Mouse (Mus musculus): ENCODE measurements at regions not wholly inside any gene's neighbourhood (a gene's known extent, or its start where the extent isn't known, plus 50 kb on each side); places are given as distances from the start of the nearest gene placed in this dataset.

- H3K27me3 ChIP-seq = no peaks in the 10 kb centered on the region
- no peak overlapping the region for H3K9ac ChIP-seq (replicated peaks)
- 49% methylated on average over 17 of the region's 17 CpGs for WGBS
- no peaks in the 10 kb centered on the region for H3K36me3 ChIP-seq
- no peak overlapping the region for H3K4me3 ChIP-seq (replicated peaks)
- peak; percentile 68 for ATAC-seq
- 0 out of 2 replicates have a peak, but pooled peaks cover 3% of the 10 kb centered on the region for H3K4me1 ChIP-seq (replicated peaks)
- H3K9me3 ChIP-seq = no peaks in the 10 kb centered on the region
- H3K27ac ChIP-seq = peak overlapping the region; percentile 12; the same call in 1 of the 2 replicates
- no peak overlapping the region for H3K4me2 ChIP-seq (replicated peaks)
Observed at GRCm38 (mm10) chr7:70046691-70047414, 319.7 kb downstream of the Nr2f2 start.

DNA sequence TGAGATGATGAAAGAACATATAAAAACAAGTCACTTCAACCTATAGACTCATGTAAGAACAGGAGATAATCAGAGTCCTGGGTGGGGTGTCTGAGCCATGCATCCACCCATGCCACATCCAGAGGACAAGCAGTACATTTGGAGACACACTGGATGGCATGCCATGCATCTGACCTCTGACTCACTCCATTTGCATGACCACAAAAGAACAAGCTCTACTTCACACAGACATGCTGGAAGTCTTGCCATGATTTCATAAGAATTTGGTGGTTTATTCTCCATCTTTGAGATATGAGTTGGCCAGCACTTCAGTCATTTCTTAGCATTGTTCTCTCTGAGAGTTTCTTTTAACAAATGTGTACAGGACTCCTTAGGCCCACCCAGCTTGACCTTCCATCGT lies 329.5 kb downstream of the Nr2f2 start:
- Histone ChIP-seq H3K9me3 (no peaks in the 10 kb centered on the region), H3K9ac (replicated peaks) (no peak overlapping the region), H3K4me3 (replicated peaks) (no peak overlapping the region), H3K4me1 (replicated peaks) (no peaks in the 10 kb centered on the region), H3K27me3 (0 out of 2 replicates have a peak, but pooled peaks cover 3% of the 10 kb centered on the region), H3K27ac (no peak overlapping the region), H3K4me2 (replicated peaks) (no peak overlapping the region), H3K36me3 (no peaks in the 10 kb centered on the region)
- no peak for ATAC-seq
- WGBS = 87% methylated on average over 1 of the region's 1 CpGs

DNA sequence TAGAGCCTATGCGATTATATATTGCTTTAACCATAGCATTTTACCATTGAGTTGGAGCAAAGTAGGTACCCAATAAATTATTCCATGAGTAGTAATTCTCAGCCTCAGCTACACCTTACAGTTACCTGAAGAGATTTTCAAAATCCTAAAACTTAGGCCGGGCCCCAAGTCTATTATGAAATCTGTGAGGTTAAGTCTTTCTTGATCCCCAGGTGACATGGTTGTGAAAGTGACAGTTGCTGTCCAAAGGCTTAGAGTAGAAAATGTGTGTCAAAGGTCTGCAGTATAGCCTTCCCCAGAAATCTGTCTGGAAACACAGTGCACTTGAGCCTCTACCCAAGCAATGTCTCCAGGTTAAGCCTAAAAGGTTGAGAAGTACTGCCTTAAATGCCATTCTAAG lies 333.7 kb downstream of the Nr2f2 start:
- 0 out of 2 replicates have a peak, but pooled peaks cover 3% of the 10 kb centered on the region for H3K27me3 ChIP-seq
- no peaks in the 10 kb centered on the region; the same call in 1 of the 2 replicates for H3K9me3 ChIP-seq
- H3K4me2 ChIP-seq (replicated peaks) = no peak overlapping the region
- no peak overlapping the region for H3K4me3 ChIP-seq (replicated peaks)
- H3K27ac ChIP-seq = no peak overlapping the region
- H3K36me3 ChIP-seq = no peaks in the 10 kb centered on the region
- no peak overlapping the region for H3K9ac ChIP-seq (replicated peaks)
- H3K4me1 ChIP-seq (replicated peaks) = no peaks in the 10 kb centered on the region
- WGBS = 95% methylated on average over 2 of the region's 2 CpGs
- ATAC-seq = no peak

DNA sequence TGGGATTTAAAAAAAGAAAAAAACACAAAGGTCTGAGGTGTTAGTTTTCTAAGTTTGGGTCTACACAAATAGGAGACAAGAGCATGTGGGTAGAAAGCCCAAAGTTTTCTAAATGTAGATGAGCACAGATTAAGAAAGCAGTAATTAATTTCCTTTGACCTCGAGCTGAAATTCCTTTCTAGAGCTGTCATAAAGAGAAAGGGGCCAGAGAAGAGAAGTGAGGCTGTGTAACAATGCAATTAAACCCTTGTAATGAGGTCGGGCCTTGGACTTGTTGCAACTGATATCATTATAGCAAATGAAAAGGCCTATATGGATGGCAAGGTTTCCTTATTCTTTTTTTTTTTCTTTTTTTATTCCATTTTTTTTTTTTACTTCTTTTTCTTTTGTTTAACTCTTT lies 337.2 kb downstream of the Nr2f2 start:
- H3K27me3 ChIP-seq = no peaks in the 10 kb centered on the region
- H3K9me3 ChIP-seq = no peaks in the 10 kb centered on the region; the same call in 1 of the 2 replicates
- 62% methylated on average over 2 of the region's 2 CpGs for WGBS
- H3K4me2 ChIP-seq (replicated peaks) = no peak overlapping the region
- no peaks in the 10 kb centered on the region for H3K36me3 ChIP-seq
- no peak for ATAC-seq
- no peaks in the 10 kb centered on the region for H3K4me1 ChIP-seq (replicated peaks)
- no peak overlapping the region for H3K9ac ChIP-seq (replicated peaks)
- H3K27ac ChIP-seq = no peak overlapping the region
- H3K4me3 ChIP-seq (replicated peaks) = no peak overlapping the region

GRCm38 (mm10) chr7:70025527-70025926 lies 341.0 kb downstream of the Nr2f2 start:
- Histone ChIP-seq H3K27ac (no peak overlapping the region), H3K9ac (replicated peaks) (no peak overlapping the region), H3K9me3 (no peaks in the 10 kb centered on the region; the same call in 1 of the 2 replicates), H3K4me1 (replicated peaks) (no peaks in the 10 kb centered on the region), H3K36me3 (no peaks in the 10 kb centered on the region), H3K27me3 (no peaks in the 10 kb centered on the region), H3K4me3 (replicated peaks) (no peak overlapping the region), H3K4me2 (replicated peaks) (no peak overlapping the region)
- ATAC-seq = no peak

DNA sequence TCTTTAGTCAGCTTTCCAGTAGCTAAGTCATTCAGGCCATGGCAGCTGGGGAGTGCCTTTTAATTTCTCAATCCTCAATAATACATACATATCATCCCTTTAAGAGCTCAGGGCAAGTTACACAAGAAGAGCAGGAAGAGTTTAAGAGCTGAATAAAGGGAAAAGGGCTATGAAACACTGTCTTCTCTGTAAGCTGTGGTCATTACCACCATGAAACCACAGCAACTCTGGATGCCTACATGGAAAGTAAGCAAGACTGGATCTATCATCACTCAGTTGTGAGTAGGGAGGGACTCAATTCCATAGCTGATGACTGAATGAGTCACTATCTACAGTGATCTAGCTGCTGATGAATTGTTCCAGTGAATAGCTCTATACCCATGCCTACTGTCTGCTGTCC lies 349.9 kb downstream of the Nr2f2 start:
- H3K4me3 ChIP-seq (replicated peaks) = no peak overlapping the region
- H3K27me3 ChIP-seq = no peaks in the 10 kb centered on the region
- H3K36me3 ChIP-seq = no peaks in the 10 kb centered on the region
- H3K27ac ChIP-seq = no peak overlapping the region
- no peaks in the 10 kb centered on the region for H3K4me1 ChIP-seq (replicated peaks)
- H3K9me3 ChIP-seq = no peaks in the 10 kb centered on the region
- ATAC-seq = no peak
- H3K9ac ChIP-seq (replicated peaks) = no peak overlapping the region
- no peak overlapping the region for H3K4me2 ChIP-seq (replicated peaks)

DNA sequence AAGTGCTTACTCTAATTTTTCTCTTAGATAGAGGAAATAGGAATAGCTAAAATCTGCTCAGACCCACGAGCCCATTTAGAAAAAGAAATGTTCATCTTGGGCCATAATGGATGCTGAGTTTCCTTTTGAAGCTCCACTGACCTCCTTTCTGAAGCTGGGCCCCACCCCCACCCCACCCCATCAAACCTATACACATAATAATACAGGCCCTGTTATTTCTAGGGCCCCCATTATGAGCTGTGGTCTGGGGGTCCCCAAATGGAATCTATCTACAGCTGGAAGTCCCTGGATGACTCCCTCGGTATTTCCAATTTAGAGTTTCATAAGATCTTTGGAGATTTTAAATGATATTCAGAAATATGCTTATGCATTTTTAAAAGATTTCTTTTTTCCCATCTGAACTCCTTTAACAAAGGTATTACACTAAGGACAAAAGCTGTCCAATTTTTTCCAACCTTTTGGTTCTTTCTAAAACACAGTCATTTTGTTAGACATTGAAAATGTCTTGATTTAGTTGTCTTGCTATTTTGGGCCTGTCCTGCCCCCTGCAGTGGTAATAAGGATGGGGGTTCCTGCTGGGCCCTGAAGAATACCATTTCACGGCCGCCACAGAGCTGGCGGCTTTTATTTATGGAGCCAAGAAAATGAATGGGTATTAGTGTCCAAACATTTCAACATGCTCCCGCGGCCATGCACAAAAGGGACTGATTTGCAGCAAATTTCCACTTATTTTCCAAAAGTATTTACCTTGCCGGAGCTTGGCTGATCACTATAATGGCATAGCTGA lies 363.1 kb downstream of the Nr2f2 start:
- peaks cover 8% of the 10 kb centered on the region; the same call in 1 of the 2 replicates for H3K4me1 ChIP-seq (replicated peaks)
- WGBS = 21% methylated on average over 8 of the region's 8 CpGs

DNA sequence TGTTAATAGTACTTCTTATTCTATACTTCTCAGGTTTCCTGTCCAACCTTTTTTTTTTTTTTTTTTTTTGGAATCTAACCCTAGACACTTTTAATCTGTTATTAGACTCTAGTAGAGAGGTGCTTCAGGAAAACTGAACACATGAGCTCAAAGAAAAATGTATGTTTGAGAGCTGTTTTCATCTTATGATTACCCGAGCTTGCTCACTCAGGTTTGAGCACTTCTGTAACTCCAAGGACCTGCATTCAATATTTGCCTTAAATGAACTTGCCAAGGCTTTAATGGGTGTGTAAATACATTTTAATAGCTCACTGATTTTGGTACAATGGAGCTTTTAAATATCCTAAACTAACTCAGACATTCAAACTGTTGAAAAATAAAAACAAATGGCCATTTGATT lies 367.8 kb downstream of the Nr2f2 start:
- H3K27me3 ChIP-seq = peaks cover 79% of the 10 kb centered on the region
- WGBS = 83% methylated on average over 1 of the region's 1 CpGs
- ATAC-seq = no peak

More for the DNA sequence above, 363.1 kb downstream of the Nr2f2 start:
- H3K27ac ChIP-seq = no peak overlapping the region
- H3K4me2 ChIP-seq (replicated peaks) = no peak overlapping the region
- H3K4me3 ChIP-seq (replicated peaks) = no peak overlapping the region
- no peak overlapping the region for H3K9ac ChIP-seq (replicated peaks)
- H3K36me3 ChIP-seq = no peaks in the 10 kb centered on the region
- peaks cover 54% of the 10 kb centered on the region for H3K27me3 ChIP-seq
- no peak for ATAC-seq
- peaks cover 3% of the 10 kb centered on the region; the same call in 1 of the 2 replicates for H3K9me3 ChIP-seq

GRCm38 (mm10) chr7:69994540-69995303 lies 371.8 kb downstream of the Nr2f2 start:
- Histone ChIP-seq H3K4me2 (replicated peaks) (no peak overlapping the region), H3K4me3 (replicated peaks) (no peak overlapping the region), H3K27ac (no peak overlapping the region), H3K9me3 (no peaks in the 10 kb centered on the region), H3K4me1 (replicated peaks) (peaks cover 21% of the 10 kb centered on the region), H3K36me3 (no peaks in the 10 kb centered on the region), H3K27me3 (peaks cover 82% of the 10 kb centered on the region), H3K9ac (replicated peaks) (no peak overlapping the region)
- WGBS = 66% methylated on average over 6 of the region's 6 CpGs
- no peak for ATAC-seq

More for the DNA sequence above, 367.8 kb downstream of the Nr2f2 start:
- no peak overlapping the region for H3K27ac ChIP-seq
- H3K4me2 ChIP-seq (replicated peaks) = no peak overlapping the region
- no peak overlapping the region for H3K4me3 ChIP-seq (replicated peaks)
- H3K9ac ChIP-seq (replicated peaks) = no peak overlapping the region
- no peaks in the 10 kb centered on the region for H3K36me3 ChIP-seq
- no peaks in the 10 kb centered on the region for H3K9me3 ChIP-seq
- peaks cover 8% of the 10 kb centered on the region; the same call in 1 of the 2 replicates for H3K4me1 ChIP-seq (replicated peaks)

DNA sequence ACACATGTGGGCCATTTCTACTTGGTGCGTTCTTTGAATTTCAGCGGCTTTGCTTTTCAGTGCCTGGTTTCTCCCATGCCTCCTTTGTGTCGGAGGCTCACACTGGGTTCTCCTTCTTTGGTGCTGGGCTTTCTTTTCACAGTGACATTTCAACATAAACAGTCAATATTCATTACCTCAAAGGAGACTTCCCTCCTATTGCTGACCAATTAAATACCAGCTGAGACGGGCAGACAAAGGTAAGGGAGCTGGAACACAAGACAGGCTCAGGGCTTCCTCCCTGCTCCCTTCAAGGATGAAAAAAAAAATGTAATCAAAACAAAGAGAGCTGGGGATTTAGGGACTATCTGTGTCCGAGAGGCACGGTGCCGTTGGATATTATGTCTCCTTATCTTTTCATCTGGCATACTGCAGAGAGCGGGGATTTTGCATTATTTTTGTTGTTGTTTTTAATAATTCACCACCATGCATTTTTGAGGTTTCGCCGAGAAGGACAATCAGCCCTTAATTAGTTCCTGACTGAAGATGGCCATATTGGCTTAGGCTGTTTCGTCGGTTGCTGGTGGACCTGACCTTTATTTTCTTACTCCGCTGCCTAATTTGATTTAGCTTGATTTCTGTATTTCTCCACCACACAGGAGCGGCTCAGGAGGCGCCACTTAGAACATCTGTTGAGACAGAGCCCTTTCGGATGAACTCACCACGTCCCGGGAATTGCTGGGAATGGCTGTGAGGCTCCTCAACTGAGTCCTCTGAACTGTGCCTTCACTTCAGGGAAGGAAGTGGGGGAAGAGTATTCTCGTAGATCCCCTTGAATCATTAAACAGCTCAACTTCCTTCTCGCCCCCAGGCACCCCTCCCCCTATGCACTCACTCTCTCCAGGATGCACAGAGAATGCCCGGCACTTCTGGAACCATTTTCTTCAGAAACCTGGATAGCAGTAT lies 373.9 kb downstream of the Nr2f2 start:
- H3K27ac ChIP-seq = peak overlapping the region; percentile 77
- H3K36me3 ChIP-seq = no peaks in the 10 kb centered on the region
- H3K4me3 ChIP-seq (replicated peaks) = peak overlapping the region; percentile 29
- H3K4me2 ChIP-seq (replicated peaks) = peak overlapping the region; percentile 55
- 2% methylated on average over 21 of the region's 21 CpGs for WGBS
- H3K27me3 ChIP-seq = peaks cover 75% of the 10 kb centered on the region
- H3K4me1 ChIP-seq (replicated peaks) = peaks cover 21% of the 10 kb centered on the region
- H3K9ac ChIP-seq (replicated peaks) = peak overlapping the region; percentile 52
- peak; percentile 70; the same call in 1 of the 2 replicates for ATAC-seq
- H3K9me3 ChIP-seq = no peaks in the 10 kb centered on the region

GRCm38 (mm10) chr7:69991982-69992381 lies 374.6 kb downstream of the Nr2f2 start:
- WGBS = 11% methylated on average over 3 of the region's 3 CpGs
- peaks cover 21% of the 10 kb centered on the region for H3K4me1 ChIP-seq (replicated peaks)
- no peak overlapping the region; the same call in 1 of the 2 replicates for H3K9ac ChIP-seq (replicated peaks)
- H3K4me3 ChIP-seq (replicated peaks) = no peak overlapping the region
- peak overlapping the region; percentile 77 for H3K27ac ChIP-seq
- H3K27me3 ChIP-seq = peaks cover 76% of the 10 kb centered on the region
- H3K9me3 ChIP-seq = no peaks in the 10 kb centered on the region
- no peaks in the 10 kb centered on the region for H3K36me3 ChIP-seq
- ATAC-seq = no peak
- H3K4me2 ChIP-seq (replicated peaks) = peak overlapping the region; percentile 55
